9 mouse cellular contexts compared by ENCODE assay signal in genomic region chr8:116980117-116980516, GRCm38 (mm10). TPM values are rescaled to one million over a fixed set of nuclear protein-coding genes. Genes with fewer than 3 reads are reported as not detected.
A peak's percentile ranks its signal among the peaks of the same experiment; 100 is the strongest.
DNase-seq lines count a peak whose midpoint lies in the region; ATAC-seq and TF ChIP-seq lines count a peak whose summit lies in the region.
"Had no signal": no experiment of that assay in that cellular context is flagged by ENCODE, and none has a peak within 500 bp of the region (broad histone marks: within the 10 kb centered on the region; RNA-seq: fewer than 3 reads in every experiment).

No protein-coding gene starts in this region.

- H3K4me3 ChIP-seq in kidney, postnatal 0 days (replicated peaks; ENCODE audit: low read depth, low read length): no peak overlapping the region
- no peak overlapping the region for H3K4me3 ChIP-seq in liver, embryonic 14.5 days (ENCODE audit: insufficient read depth in 1 of 2, low read depth in 2 of 2, low read length in 2 of 2)
- H3K4me3 ChIP-seq: limb, embryonic 15.5 days had no signal

- peak; percentile 80 for TF ChIP-seq CTCF in kidney, postnatal 0 days (IDR thresholded peaks at IDR 0.05; ENCODE audit: low read depth)
- TF ChIP-seq CTCF in liver, embryonic 14.5 days (IDR thresholded peaks at IDR 0.05; ENCODE audit: low read depth): peak; percentile 80

- no peak for ATAC-seq in kidney, postnatal 0 days (replicated peaks; ENCODE audit: low FRiP score, low read depth)
- no peak for ATAC-seq in liver, embryonic 14.5 days (ENCODE audit: insufficient read depth)
- no peak for ATAC-seq in erythroid progenitor cell, adult 5-6 weeks (replicated peaks; ENCODE audit: low FRiP score, poor library complexity, severe bottlenecking)

- no peak overlapping the region for H3K9ac ChIP-seq in kidney, postnatal 0 days (ENCODE audit: low read depth, low read length)
- no peak overlapping the region for H3K9ac ChIP-seq in liver, embryonic 14.5 days (replicated peaks)
- H3K9ac ChIP-seq: limb, embryonic 15.5 days had no signal

- no peak overlapping the region for H3K27ac ChIP-seq in kidney, postnatal 0 days
- H3K27ac ChIP-seq in liver, embryonic 14.5 days: no peak overlapping the region
- H3K27ac ChIP-seq: limb, embryonic 15.5 days had no signal

- no peak overlapping the region; the same call in 1 of the 2 replicates for H3K4me2 ChIP-seq in kidney, postnatal 0 days (ENCODE audit: low read length)
- H3K4me2 ChIP-seq in liver, embryonic 14.5 days (ENCODE audit: low read depth): no peak overlapping the region; the same call in 1 of the 2 replicates

- WGBS in kidney, postnatal 0 days: 10% methylated on average over 4 of the region's 4 CpGs
- 19% methylated on average over 4 of the region's 4 CpGs for WGBS in liver, embryonic 14.5 days (ENCODE audit: insufficient replicate concordance)

- TF ChIP-seq EP300 in liver, embryonic 14.5 days (IDR thresholded peaks at IDR 0.05; ENCODE audit: low read depth): 0 out of 2 replicates have a peak, but pooled peaks have one; percentile 8

- H3K27me3 ChIP-seq in kidney, postnatal 0 days (ENCODE audit: insufficient read depth, low read length): no peaks in the 10 kb centered on the region
- no peaks in the 10 kb centered on the region for H3K27me3 ChIP-seq in liver, embryonic 14.5 days (ENCODE audit: control insufficient read depth, insufficient read depth, low read length)
- H3K27me3 ChIP-seq: limb, embryonic 15.5 days had no signal

- H3K36me3 ChIP-seq in kidney, postnatal 0 days (ENCODE audit: insufficient read depth, low read length): 0 out of 2 replicates have a peak, but pooled peaks cover 5% of the 10 kb centered on the region
- 0 out of 2 replicates have a peak, but pooled peaks cover 3% of the 10 kb centered on the region for H3K36me3 ChIP-seq in liver, embryonic 14.5 days (replicated peaks; ENCODE audit: control insufficient read depth, insufficient read depth, low read depth)

- no peaks in the 10 kb centered on the region for H3K9me3 ChIP-seq in kidney, postnatal 0 days (replicated peaks; ENCODE audit: low read length)
- no peaks in the 10 kb centered on the region for H3K9me3 ChIP-seq in liver, embryonic 14.5 days (ENCODE audit: control insufficient read depth, low read length)
- H3K9me3 ChIP-seq: limb, embryonic 15.5 days had no signal

- H3K4me1 ChIP-seq in kidney, postnatal 0 days (replicated peaks; ENCODE audit: insufficient read depth, low read length): 0 out of 2 replicates have a peak, but pooled peaks cover 3% of the 10 kb centered on the region
- peaks cover 8 to 16% of the 10 kb centered on the region in 2 experiments for H3K4me1 ChIP-seq in liver, embryonic 14.5 days (replicated peaks; ENCODE audit: control insufficient read depth in 2 of 2, insufficient read depth in 2 of 2, low read length in 1 of 2)

- DNase-seq in A20 (ENCODE audit: low read depth, low spot score): peak; percentile 83
- DNase-seq in CD8-positive naive resting alpha-beta T cell, adult 2 months (ENCODE audit: low read depth in 2 of 2, low spot score in 2 of 2): peak; percentile 49 to 62
- peak; percentile 73 for DNase-seq in c-Kit-positive CD71-positive TER-119-negative erythroid progenitor cells, embryonic 14.5 days (ENCODE audit: low read depth)
- DNase-seq in frontal cortex, postnatal 25 days (ENCODE audit: low spot score in 2 of 2): peak; percentile 14 to 37
- peak; percentile 87 for DNase-seq in kidney, postnatal 0 days (ENCODE audit: low spot score)
- peak; percentile 52 to 61 (median 57) for DNase-seq in liver, embryonic 14.5 days (ENCODE audit: low read depth in 3 of 3, low spot score in 3 of 3)
- peak; percentile 91 for DNase-seq in retina, embryonic 14.5 days (ENCODE audit: low spot score)

RNA-seq across cellular contexts. Expression of gene 1700030J22Rik, which starts 1.4 kb away (rescaled TPM):
- polyA plus RNA-seq in kidney, postnatal 0 days (2015; fragmentation: Nextera tagmentation; extraction: Ambion mirVana): 1.4 and 1.6 TPM in 2 replicates
- polyA plus RNA-seq in liver, embryonic 14.5 days (2012; rRNA removed): 0.25 and 0.29 TPM in 2 replicates
- polyA plus RNA-seq in liver, embryonic 14.5 days (2014; fragmentation: Nextera tagmentation; extraction: Ambion mirVana): 0.18 and 0.20 TPM in 2 replicates
- not detected in 2 replicates for total RNA-seq in erythroid progenitor cell, adult 5-6 weeks (2015; ENCODE audit: low replicate concordance)
- total RNA-seq in erythroid progenitor cell, adult 5-6 weeks (2017; ENCODE audit: low replicate concordance): not detected in 2 replicates

RNA-seq across cellular contexts. Expression of gene Gcsh, which starts 13.2 kb away (rescaled TPM):
- polyA plus RNA-seq in kidney, postnatal 0 days (2015; fragmentation: Nextera tagmentation; extraction: Ambion mirVana): 233 and 239 TPM in 2 replicates
- 24.8 and 38.8 TPM in 2 replicates for polyA plus RNA-seq in liver, embryonic 14.5 days (2012; rRNA removed)
- polyA plus RNA-seq in liver, embryonic 14.5 days (2014; fragmentation: Nextera tagmentation; extraction: Ambion mirVana): 81.3 and 84.0 TPM in 2 replicates
- 2.2 and 2.5 TPM in 2 replicates for total RNA-seq in erythroid progenitor cell, adult 5-6 weeks (2015; ENCODE audit: low replicate concordance)
- total RNA-seq in erythroid progenitor cell, adult 5-6 weeks (2017; ENCODE audit: low replicate concordance): 4.6 and 4.9 TPM in 2 replicates

RNA-seq across cellular contexts. Expression of gene Atmin, which starts 36.9 kb away (rescaled TPM):
- polyA plus RNA-seq in kidney, postnatal 0 days (2015; fragmentation: Nextera tagmentation; extraction: Ambion mirVana): 9.7 and 10.3 TPM in 2 replicates
- polyA plus RNA-seq in liver, embryonic 14.5 days (2012; rRNA removed): 2.8 and 3.3 TPM in 2 replicates
- polyA plus RNA-seq in liver, embryonic 14.5 days (2014; fragmentation: Nextera tagmentation; extraction: Ambion mirVana): 3.3 and 4.9 TPM in 2 replicates
- 7.2 and 10.5 TPM in 2 replicates for total RNA-seq in erythroid progenitor cell, adult 5-6 weeks (2015; ENCODE audit: low replicate concordance)
- total RNA-seq in erythroid progenitor cell, adult 5-6 weeks (2017; ENCODE audit: low replicate concordance): 1.0 and 2.3 TPM in 2 replicates

RNA-seq across cellular contexts. Expression of gene Cenpn, which starts 58.6 kb away (rescaled TPM):
- polyA plus RNA-seq in kidney, postnatal 0 days (2015; fragmentation: Nextera tagmentation; extraction: Ambion mirVana): 18.7 and 21.8 TPM in 2 replicates
- polyA plus RNA-seq in liver, embryonic 14.5 days (2012; rRNA removed): 19.4 and 21.3 TPM in 2 replicates
- 27.4 and 28.9 TPM in 2 replicates for polyA plus RNA-seq in liver, embryonic 14.5 days (2014; fragmentation: Nextera tagmentation; extraction: Ambion mirVana)
- 72.8 and 106 TPM in 2 replicates for total RNA-seq in erythroid progenitor cell, adult 5-6 weeks (2015; ENCODE audit: low replicate concordance)
- 62.6 and 77.5 TPM in 2 replicates for total RNA-seq in erythroid progenitor cell, adult 5-6 weeks (2017; ENCODE audit: low replicate concordance)

RNA-seq across cellular contexts. Expression of gene Cmc2, which starts 58.9 kb away (rescaled TPM):
- 97.8 and 100 TPM in 2 replicates for polyA plus RNA-seq in kidney, postnatal 0 days (2015; fragmentation: Nextera tagmentation; extraction: Ambion mirVana)
- 15.3 and 20.6 TPM in 2 replicates for polyA plus RNA-seq in liver, embryonic 14.5 days (2012; rRNA removed)
- 81.1 and 87.6 TPM in 2 replicates for polyA plus RNA-seq in liver, embryonic 14.5 days (2014; fragmentation: Nextera tagmentation; extraction: Ambion mirVana)
- 38.6 and 67.4 TPM in 2 replicates for total RNA-seq in erythroid progenitor cell, adult 5-6 weeks (2015; ENCODE audit: low replicate concordance)
- total RNA-seq in erythroid progenitor cell, adult 5-6 weeks (2017; ENCODE audit: low replicate concordance): 87.8 and 107 TPM in 2 replicates

Comparison
In these comparisons a context has a peak if more than half of its experiments do, and no peak if none do; other contexts are left out.
1. DNase-seq: peak in every context shown above with its lines; median percentile 91 in retina, embryonic 14.5 days; 87 in kidney, postnatal 0 days; 83 in A20; 73 in c-Kit-positive CD71-positive TER-119-negative erythroid progenitor cells, embryonic 14.5 days; 57 in liver, embryonic 14.5 days; 56 in CD8-positive naive resting alpha-beta T cell, adult 2 months; 26 in frontal cortex, postnatal 25 days.